Comparison of ENCODE assay signal across 8 mouse cellular contexts in the genomic region with DNA sequence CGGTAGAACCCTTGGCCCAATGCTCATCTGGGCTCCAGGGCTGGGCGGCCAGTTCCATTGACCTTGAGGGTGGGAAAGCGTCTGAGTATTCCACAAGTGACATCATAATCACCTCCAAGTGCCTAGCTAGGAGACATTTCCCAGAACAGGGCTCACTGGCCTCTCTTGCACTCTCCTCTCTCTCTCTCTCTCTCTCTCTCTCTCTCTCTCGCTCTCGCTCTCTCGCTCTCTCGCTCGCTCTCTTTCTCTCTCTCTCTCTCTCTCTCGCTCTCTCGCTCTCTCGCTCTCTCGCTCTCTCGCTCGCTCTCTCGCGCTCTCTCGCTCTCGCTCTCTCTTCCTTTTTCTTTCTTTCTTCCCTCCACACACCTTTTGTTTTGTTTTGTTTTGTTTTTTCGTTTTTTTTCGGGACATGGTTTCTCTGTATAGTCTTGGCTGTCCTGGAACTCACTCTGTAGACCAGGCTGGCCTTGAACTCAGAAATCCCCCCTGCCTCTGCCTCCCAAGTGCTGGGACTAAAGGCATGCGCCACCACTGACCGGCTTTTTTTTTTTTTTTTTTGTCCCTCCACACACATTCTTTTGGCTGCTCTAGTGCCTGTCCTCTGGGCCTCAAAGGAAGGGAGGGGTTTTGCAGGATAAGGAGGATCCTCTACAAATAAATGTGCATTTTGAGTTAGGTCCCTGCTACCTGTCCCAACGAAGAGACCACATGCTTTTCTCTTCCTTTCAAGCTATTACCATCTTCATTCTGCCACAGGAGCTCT. TPM values are rescaled to one million over a fixed set of nuclear protein-coding genes. Genes with fewer than 3 reads are reported as not detected.
DNase-seq lines count a peak whose midpoint lies in the region; ATAC-seq lines count a peak whose summit lies in the region.

No protein-coding gene starts in this region.

- 48% methylated on average over 23 of the region's 23 CpGs for WGBS in lung, embryonic 15.5 days
- WGBS in forebrain, embryonic 10.5 days: 62% methylated on average over 23 of the region's 23 CpGs
- WGBS in limb, embryonic 10.5 days: 64% methylated on average over 23 of the region's 23 CpGs
- WGBS in neural tube, embryonic 15.5 days: 67% methylated on average over 23 of the region's 23 CpGs

- H3K9ac ChIP-seq in lung, embryonic 15.5 days: peak overlapping the region; percentile 27
- 0 out of 2 replicates have a peak overlapping the region, but pooled peaks have one; percentile 23 for H3K9ac ChIP-seq in neural tube, embryonic 15.5 days (replicated peaks)

- H3K4me3 ChIP-seq in lung, embryonic 15.5 days: peak overlapping the region; percentile 57
- peak overlapping the region; percentile 56 for H3K4me3 ChIP-seq in forebrain, embryonic 10.5 days
- peak overlapping the region; percentile 58 for H3K4me3 ChIP-seq in limb, embryonic 10.5 days
- peak overlapping the region; percentile 36 for H3K4me3 ChIP-seq in neural tube, embryonic 15.5 days (replicated peaks)

- no peaks in the 10 kb centered on the region for H3K9me3 ChIP-seq in lung, embryonic 15.5 days
- H3K9me3 ChIP-seq in forebrain, embryonic 10.5 days: no peaks in the 10 kb centered on the region
- no peaks in the 10 kb centered on the region for H3K9me3 ChIP-seq in limb, embryonic 10.5 days (replicated peaks)
- no peaks in the 10 kb centered on the region for H3K9me3 ChIP-seq in neural tube, embryonic 15.5 days (replicated peaks)

- H3K27ac ChIP-seq in lung, embryonic 15.5 days: peak overlapping the region; percentile 71
- peak overlapping the region; percentile 75 for H3K27ac ChIP-seq in forebrain, embryonic 10.5 days
- H3K27ac ChIP-seq in limb, embryonic 10.5 days: peak overlapping the region; percentile 80
- no peak overlapping the region for H3K27ac ChIP-seq in neural tube, embryonic 15.5 days (replicated peaks)

- peak overlapping the region; percentile 67 for H3K4me2 ChIP-seq in lung, embryonic 15.5 days
- H3K4me2 ChIP-seq in neural tube, embryonic 15.5 days: peak overlapping the region; percentile 49

- peaks cover 18% of the 10 kb centered on the region for H3K36me3 ChIP-seq in lung, embryonic 15.5 days
- peaks cover 38% of the 10 kb centered on the region for H3K36me3 ChIP-seq in forebrain, embryonic 10.5 days (replicated peaks)
- peaks cover 42% of the 10 kb centered on the region for H3K36me3 ChIP-seq in limb, embryonic 10.5 days
- peaks cover 30% of the 10 kb centered on the region for H3K36me3 ChIP-seq in neural tube, embryonic 15.5 days

- peaks cover 20% of the 10 kb centered on the region for H3K4me1 ChIP-seq in lung, embryonic 15.5 days
- H3K4me1 ChIP-seq in forebrain, embryonic 10.5 days: peaks cover 28% of the 10 kb centered on the region
- H3K4me1 ChIP-seq in limb, embryonic 10.5 days: peaks cover 29% of the 10 kb centered on the region
- H3K4me1 ChIP-seq in neural tube, embryonic 15.5 days: peaks cover 14% of the 10 kb centered on the region

- DNase-seq in lung, adult 18-20 months: no peak
- no peak for DNase-seq in forebrain, embryonic 10.5 days (ENCODE audit: extremely low spot score, low spot score)
- no peak for DNase-seq in limb, embryonic 10.5 days (ENCODE audit: low spot score)
- no peak for DNase-seq in adrenal gland, adult 8-10 months
- DNase-seq in cerebellum, postnatal 36 days: no peak

- no peak for ATAC-seq in lung, embryonic 15.5 days (ENCODE audit: borderline replicate concordance, extremely low read depth, low FRiP score, low TSS enrichment)
- ATAC-seq in neural tube, embryonic 15.5 days (ENCODE audit: low FRiP score): no peak
- ATAC-seq in activated CD4-positive, CD25-positive, alpha-beta regulatory T cell, adult 4 months: no peak

- no peaks in the 10 kb centered on the region for H3K27me3 ChIP-seq in lung, embryonic 15.5 days
- H3K27me3 ChIP-seq in forebrain, embryonic 10.5 days (ENCODE audit: poor library complexity, severe bottlenecking): no peaks in the 10 kb centered on the region
- no peaks in the 10 kb centered on the region for H3K27me3 ChIP-seq in limb, embryonic 10.5 days (ENCODE audit: low read depth, poor library complexity, severe bottlenecking)
- no peaks in the 10 kb centered on the region for H3K27me3 ChIP-seq in neural tube, embryonic 15.5 days (replicated peaks)

RNA-seq across cellular contexts. Expression of gene Proca1, which starts 2.1 kb away (rescaled TPM):
- polyA plus RNA-seq in lung, embryonic 15.5 days (2015; fragmentation: Nextera tagmentation; extraction: Ambion mirVana): 4.4 and 4.7 TPM in 2 replicates
- 0.91 and 1.5 TPM in 2 replicates for polyA plus RNA-seq in forebrain, embryonic 10.5 days (2016; fragmentation: Nextera tagmentation; extraction: Ambion mirVana)
- polyA plus RNA-seq in limb, embryonic 10.5 days (2016; fragmentation: Nextera tagmentation; extraction: Ambion mirVana): 0.88 and 1.6 TPM in 2 replicates
- 3.3 and 4.8 TPM in 2 replicates for polyA plus RNA-seq in neural tube, embryonic 15.5 days (2015; fragmentation: Nextera tagmentation; extraction: Ambion mirVana)
- 10 to 100 TPM; 10.1 to 12.9 (median 11.9) TPM for total RNA-seq in adrenal gland, adult 8-10 months (2022)
- 1 to 10 TPM in 1 of 2 experiments, under 1 TPM in 1; 0.49 to 2.5 TPM for polyA plus RNA-seq in activated CD4-positive, CD25-positive, alpha-beta regulatory T cell, adult 4 months (2017; shearing (Covaris generic))

RNA-seq across cellular contexts. Expression of gene Rab34, which starts 7.1 kb away (rescaled TPM):
- 141 and 147 TPM in 2 replicates for polyA plus RNA-seq in lung, embryonic 15.5 days (2015; fragmentation: Nextera tagmentation; extraction: Ambion mirVana)
- polyA plus RNA-seq in forebrain, embryonic 10.5 days (2016; fragmentation: Nextera tagmentation; extraction: Ambion mirVana): 70.7 and 73.3 TPM in 2 replicates
- 139 and 141 TPM in 2 replicates for polyA plus RNA-seq in limb, embryonic 10.5 days (2016; fragmentation: Nextera tagmentation; extraction: Ambion mirVana)
- 66.1 and 71.0 TPM in 2 replicates for polyA plus RNA-seq in neural tube, embryonic 15.5 days (2015; fragmentation: Nextera tagmentation; extraction: Ambion mirVana)
- total RNA-seq in adrenal gland, adult 8-10 months (2022): 100 to 1,000 TPM in 2 of 4 experiments, 10 to 100 TPM in 2; 72.8 to 116 (median 98.4) TPM
- polyA plus RNA-seq in activated CD4-positive, CD25-positive, alpha-beta regulatory T cell, adult 4 months (2017; shearing (Covaris generic)): not detected

RNA-seq across cellular contexts. Expression of gene Rpl23a, which starts 11.9 kb away (rescaled TPM):
- 1,297 and 1,378 TPM in 2 replicates for polyA plus RNA-seq in lung, embryonic 15.5 days (2015; fragmentation: Nextera tagmentation; extraction: Ambion mirVana)
- 1,073 and 1,096 TPM in 2 replicates for polyA plus RNA-seq in forebrain, embryonic 10.5 days (2016; fragmentation: Nextera tagmentation; extraction: Ambion mirVana)
- 1,157 and 1,293 TPM in 2 replicates for polyA plus RNA-seq in limb, embryonic 10.5 days (2016; fragmentation: Nextera tagmentation; extraction: Ambion mirVana)
- 774 and 869 TPM in 2 replicates for polyA plus RNA-seq in neural tube, embryonic 15.5 days (2015; fragmentation: Nextera tagmentation; extraction: Ambion mirVana)
- 1,000 to 10,000 TPM; 1,361 to 1,741 (median 1,547) TPM for total RNA-seq in adrenal gland, adult 8-10 months (2022)
- 1,000 to 10,000 TPM; 3,988 to 4,036 TPM for polyA plus RNA-seq in activated CD4-positive, CD25-positive, alpha-beta regulatory T cell, adult 4 months (2017; shearing (Covaris generic))

RNA-seq across cellular contexts. Expression of gene Tlcd1, which starts 18.8 kb away (rescaled TPM):
- polyA plus RNA-seq in lung, embryonic 15.5 days (2015; fragmentation: Nextera tagmentation; extraction: Ambion mirVana): 20.2 and 22.9 TPM in 2 replicates
- 10.0 and 11.3 TPM in 2 replicates for polyA plus RNA-seq in forebrain, embryonic 10.5 days (2016; fragmentation: Nextera tagmentation; extraction: Ambion mirVana)
- polyA plus RNA-seq in limb, embryonic 10.5 days (2016; fragmentation: Nextera tagmentation; extraction: Ambion mirVana): 10.0 and 13.1 TPM in 2 replicates
- polyA plus RNA-seq in neural tube, embryonic 15.5 days (2015; fragmentation: Nextera tagmentation; extraction: Ambion mirVana): 19.3 and 20.0 TPM in 2 replicates
- 10 to 100 TPM; 54.5 to 65.1 (median 61.2) TPM for total RNA-seq in adrenal gland, adult 8-10 months (2022)
- polyA plus RNA-seq in activated CD4-positive, CD25-positive, alpha-beta regulatory T cell, adult 4 months (2017; shearing (Covaris generic)): 1 to 10 TPM; 2.3 to 4.3 TPM

RNA-seq across cellular contexts. Expression of gene Nek8, which starts 18.8 kb away (rescaled TPM):
- 19.2 and 20.3 TPM in 2 replicates for polyA plus RNA-seq in lung, embryonic 15.5 days (2015; fragmentation: Nextera tagmentation; extraction: Ambion mirVana)
- polyA plus RNA-seq in forebrain, embryonic 10.5 days (2016; fragmentation: Nextera tagmentation; extraction: Ambion mirVana): 10.6 and 11.7 TPM in 2 replicates
- polyA plus RNA-seq in limb, embryonic 10.5 days (2016; fragmentation: Nextera tagmentation; extraction: Ambion mirVana): 17.3 and 19.9 TPM in 2 replicates
- 7.0 and 9.7 TPM in 2 replicates for polyA plus RNA-seq in neural tube, embryonic 15.5 days (2015; fragmentation: Nextera tagmentation; extraction: Ambion mirVana)
- total RNA-seq in adrenal gland, adult 8-10 months (2022): 10 to 100 TPM; 10.7 to 29.6 (median 21.6) TPM
- polyA plus RNA-seq in activated CD4-positive, CD25-positive, alpha-beta regulatory T cell, adult 4 months (2017; shearing (Covaris generic)): 10 to 100 TPM in 1 of 2 experiments, 1 to 10 TPM in 1; 9.4 to 13.2 TPM

Comparison
In these comparisons a context has a peak if more than half of its experiments do, and no peak if none do; other contexts are left out.
1. RNA of gene Rab34, which starts 7.1 kb away (polyA plus RNA-seq): 141 to 147 TPM in lung, embryonic 15.5 days, 139 to 141 TPM in limb, embryonic 10.5 days, 70.7 to 73.3 TPM in forebrain, embryonic 10.5 days and 66.1 to 71.0 TPM in neural tube, embryonic 15.5 days; not detected in activated CD4-positive, CD25-positive, alpha-beta regulatory T cell, adult 4 months; every median in the first group is over 10 times any median in the second.
2. Peak in every context shown above with its lines, with median percentiles within 50 percentile points of each other: H3K4me3 ChIP-seq.